9 mouse cellular contexts compared by ENCODE assay signal in genomic region chr10:58600983-58601382, GRCm38 (mm10).
DNase-seq lines count a peak whose midpoint lies in the region; ATAC-seq lines count a peak whose summit lies in the region.
"Had no signal": no experiment of that assay in that cellular context is flagged by ENCODE, and none has a peak within 500 bp of the region (broad histone marks: within the 10 kb centered on the region; RNA-seq: fewer than 3 reads in every experiment).

No protein-coding gene starts in this region.

- WGBS in neural tube, embryonic 11.5 days: 4% methylated on average over 5 of the region's 5 CpGs
- 4% methylated on average over 5 of the region's 5 CpGs for WGBS in forebrain, embryonic 15.5 days
- WGBS in midbrain, embryonic 10.5 days: 9% methylated on average over 5 of the region's 5 CpGs

- peak; percentile 63; the same call in 1 of the 2 replicates for ATAC-seq in neural tube, embryonic 11.5 days (ENCODE audit: insufficient read depth, low FRiP score, low TSS enrichment)
- ATAC-seq in forebrain, embryonic 15.5 days (replicated peaks): peak; percentile 69
- ATAC-seq in megakaryocyte progenitor cell, adult 5-6 weeks (replicated peaks; ENCODE audit: poor library complexity): no peak
- ATAC-seq in inflammation-experienced regulatory T-cells, adult 6 months: no peak

- H3K36me3 ChIP-seq in neural tube, embryonic 11.5 days (ENCODE audit: control insufficient read depth, insufficient read depth, low read length): no peaks in the 10 kb centered on the region
- no peaks in the 10 kb centered on the region for H3K36me3 ChIP-seq in forebrain, embryonic 15.5 days
- no peaks in the 10 kb centered on the region for H3K36me3 ChIP-seq in midbrain, embryonic 10.5 days

- DNase-seq in neural tube, embryonic 11.5 days (ENCODE audit: low spot score): peak; percentile 22
- DNase-seq in neural tube, embryonic 10.5 days (ENCODE audit: extremely low spot score, low spot score): no peak
- no peak for DNase-seq in midbrain, embryonic 10.5 days (ENCODE audit: low spot score)
- no peak for DNase-seq in thymus, postnatal 14 days
- DNase-seq in left cerebral cortex, postnatal 36 days (ENCODE audit: low spot score in 2 of 2): no peak
- DNase-seq: lung, postnatal 4 days had no signal

- no peak overlapping the region for H3K4me3 ChIP-seq in neural tube, embryonic 11.5 days (ENCODE audit: low read depth, low read length)
- no peak overlapping the region for H3K4me3 ChIP-seq in forebrain, embryonic 15.5 days
- H3K4me3 ChIP-seq in midbrain, embryonic 10.5 days: no peak overlapping the region

- H3K9ac ChIP-seq in neural tube, embryonic 11.5 days (ENCODE audit: low read length): no peak overlapping the region
- H3K9ac ChIP-seq in forebrain, embryonic 15.5 days (replicated peaks): no peak overlapping the region

- no peaks in the 10 kb centered on the region for H3K9me3 ChIP-seq in neural tube, embryonic 11.5 days (ENCODE audit: control insufficient read depth, low read length)
- H3K9me3 ChIP-seq in forebrain, embryonic 15.5 days: no peaks in the 10 kb centered on the region
- H3K9me3 ChIP-seq in midbrain, embryonic 10.5 days (replicated peaks): no peaks in the 10 kb centered on the region

- H3K4me2 ChIP-seq in neural tube, embryonic 11.5 days (ENCODE audit: low read depth): no peak overlapping the region
- H3K4me2 ChIP-seq in forebrain, embryonic 15.5 days (replicated peaks): no peak overlapping the region

- no peak overlapping the region for H3K27ac ChIP-seq in neural tube, embryonic 11.5 days (ENCODE audit: low read depth, low read length)
- H3K27ac ChIP-seq in forebrain, embryonic 15.5 days (replicated peaks): peak overlapping the region; percentile 69
- 0 out of 2 replicates have a peak overlapping the region, but pooled peaks have one; percentile 24 for H3K27ac ChIP-seq in midbrain, embryonic 10.5 days (replicated peaks)

- H3K4me1 ChIP-seq in neural tube, embryonic 11.5 days (ENCODE audit: control insufficient read depth, insufficient read depth, low read length): no peaks in the 10 kb centered on the region
- peaks cover 14% of the 10 kb centered on the region for H3K4me1 ChIP-seq in forebrain, embryonic 15.5 days
- H3K4me1 ChIP-seq in midbrain, embryonic 10.5 days: peaks cover 12% of the 10 kb centered on the region

- no peaks in the 10 kb centered on the region for H3K27me3 ChIP-seq in neural tube, embryonic 11.5 days (ENCODE audit: control insufficient read depth, insufficient read depth, low read length)
- no peaks in the 10 kb centered on the region for H3K27me3 ChIP-seq in forebrain, embryonic 15.5 days
- H3K27me3 ChIP-seq in midbrain, embryonic 10.5 days (ENCODE audit: low read depth, poor library complexity, severe bottlenecking): no peaks in the 10 kb centered on the region

- intact Hi-C loops in left cerebral cortex, postnatal 36 days (cut with DNase I): no loop called here

Comparison
In these comparisons a context has a peak if more than half of its experiments do, and no peak if none do; other contexts are left out.
1. ATAC-seq: peak in neural tube, embryonic 11.5 days (single experiment) and forebrain, embryonic 15.5 days (single experiment); none in megakaryocyte progenitor cell, adult 5-6 weeks (single experiment) and inflammation-experienced regulatory T-cells, adult 6 months (single experiment).